Mouse (Mus musculus): ENCODE results near the gene Tada2b.

Gene Tada2b

DNA sequence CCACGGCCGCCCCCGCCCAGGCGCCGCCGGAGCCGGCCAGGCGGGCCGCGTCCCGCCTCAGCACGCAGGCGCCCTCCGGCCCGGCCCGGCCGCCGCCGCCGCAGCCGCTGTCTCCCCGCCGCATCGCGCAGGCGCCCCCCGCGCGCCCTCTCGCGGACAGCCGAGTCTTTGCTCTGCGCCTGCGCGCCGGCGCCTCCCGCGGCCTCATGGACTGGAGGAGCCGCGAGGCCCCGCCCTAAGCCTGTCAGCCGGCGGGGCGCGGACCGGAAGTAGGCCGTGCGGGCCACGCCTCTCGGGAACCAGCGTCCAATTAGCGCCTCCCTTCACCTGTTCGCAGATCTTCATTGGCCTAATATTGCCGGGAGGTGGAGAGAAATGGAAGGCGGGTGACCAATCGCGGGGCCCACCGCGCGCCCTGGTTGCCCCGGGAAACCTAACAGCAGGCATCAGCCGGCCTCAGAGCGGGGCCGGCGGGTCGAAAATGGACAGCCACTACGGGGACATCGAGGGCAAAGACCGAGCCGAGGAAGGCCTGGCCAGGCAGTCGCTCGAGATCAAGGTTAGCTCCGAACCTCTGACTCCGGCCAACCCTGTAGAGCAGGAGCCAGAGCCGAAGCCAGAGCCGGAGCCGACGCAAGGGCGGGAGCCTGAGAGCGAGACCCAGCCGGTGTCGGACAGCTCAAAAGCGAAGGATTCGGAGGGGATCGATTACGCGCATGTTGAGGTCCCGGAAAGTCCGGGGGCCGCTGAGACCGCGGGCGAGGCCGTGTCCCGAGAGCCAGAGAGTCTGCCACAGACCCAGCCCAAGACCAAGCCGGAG, at the start of gene Tada2b, which contains the start of gene Ccdc96:
TSS of gene Tada2b (minus strand) at position 115 of the 820 bp plus-strand sequence.
TSS of gene Ccdc96 (plus strand) at position 418 of the 820 bp plus-strand sequence.
- DNase-seq (ENCODE audit: low spot score in 2 of 2), result peak; percentile 92 to 98

DNA sequence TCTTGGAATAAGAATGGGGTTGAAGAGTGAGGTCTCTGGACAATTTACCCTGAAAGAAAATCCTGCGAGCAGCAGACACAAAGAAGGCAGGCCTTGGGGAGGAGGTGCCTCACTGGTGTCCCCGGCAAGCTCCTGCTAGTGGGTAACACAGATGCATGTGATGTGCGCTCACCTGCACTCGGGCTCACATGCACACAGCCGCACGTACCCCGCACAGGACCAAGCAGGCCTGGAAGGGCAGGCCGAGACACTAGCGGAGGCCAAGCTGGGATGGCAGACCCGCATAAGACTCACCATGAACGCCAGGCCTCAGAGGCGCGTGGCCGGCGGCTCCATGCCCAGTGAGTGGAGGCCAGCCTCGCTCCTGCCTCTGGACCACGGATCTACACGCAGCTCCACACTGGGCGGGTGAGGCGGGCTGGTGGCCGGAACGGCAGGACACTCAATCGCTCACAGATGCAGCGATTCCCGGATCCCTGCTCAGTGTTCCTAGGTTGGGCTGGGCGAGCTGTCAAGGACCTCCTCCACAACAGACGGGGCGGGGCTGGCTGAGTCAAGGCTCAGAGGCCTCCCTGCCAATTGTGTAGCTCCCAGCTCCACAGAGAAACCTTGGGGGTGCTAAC, 46.2 kb upstream of the Tada2b start:
- peak; percentile 78 to 87 for DNase-seq (ENCODE audit: low spot score in 2 of 2)

DNA sequence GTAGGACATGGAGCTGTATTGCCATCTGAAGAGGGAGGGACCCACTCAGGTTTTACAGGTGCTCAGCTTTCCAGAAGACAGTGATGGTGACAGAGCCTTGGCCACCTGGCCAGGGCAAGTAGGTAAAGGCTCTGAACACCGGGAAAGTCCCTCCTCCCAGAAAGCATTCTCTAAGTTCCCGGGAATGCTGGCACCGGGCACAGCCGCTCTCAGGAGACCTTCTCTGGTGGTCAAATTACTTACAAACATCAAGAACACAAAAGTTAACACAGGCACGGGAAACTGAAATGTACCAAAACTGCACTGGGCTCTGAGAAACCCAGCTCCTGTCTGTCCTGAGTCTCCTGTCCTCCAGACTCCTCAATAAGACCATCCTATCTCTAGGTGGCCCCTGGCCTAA, 45.6 kb upstream of the Tada2b start:
- no peak for DNase-seq (ENCODE audit: low spot score in 2 of 2)

DNA sequence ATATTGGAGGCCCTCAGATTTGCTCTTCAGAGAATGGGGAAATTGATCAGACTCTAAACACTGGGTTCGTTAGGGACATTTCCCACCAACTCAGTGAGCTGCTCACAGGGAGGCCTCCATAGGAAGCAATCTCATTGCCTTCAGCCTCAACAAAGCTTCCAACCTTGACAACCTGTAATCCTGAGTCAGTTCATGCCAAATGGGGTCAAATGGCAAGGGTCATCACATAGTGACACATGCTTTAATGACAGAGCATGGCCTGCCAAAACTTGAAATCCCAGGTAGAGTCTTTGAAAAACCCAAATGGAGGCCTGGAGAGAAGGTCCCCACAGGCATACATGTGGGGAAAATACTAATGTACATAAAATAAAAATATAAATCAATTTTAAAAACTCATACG, 42.8 kb upstream of the Tada2b start:
- DNase-seq (ENCODE audit: low spot score in 2 of 2), result no peak

DNA sequence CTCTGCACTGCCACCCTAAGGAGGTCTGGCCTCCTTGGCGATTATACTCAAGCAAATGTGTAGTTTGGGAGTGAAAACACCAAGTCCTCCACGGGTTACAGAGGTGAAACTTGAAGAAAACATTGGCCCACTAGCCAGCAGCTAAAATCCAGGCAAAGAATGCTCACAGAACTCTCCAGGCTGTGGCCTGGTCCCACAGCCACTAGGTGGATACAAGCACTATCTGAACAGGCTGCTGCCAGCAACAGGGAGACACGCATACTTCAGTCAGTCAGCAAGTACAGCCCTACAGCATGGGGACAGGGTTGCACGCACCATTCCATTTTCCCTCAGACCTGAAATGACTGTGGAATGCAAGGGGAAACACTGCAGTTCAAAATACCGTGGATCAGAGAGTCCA, 42.2 kb upstream of the Tada2b start:
- no peak for DNase-seq (ENCODE audit: low spot score in 2 of 2)

DNA sequence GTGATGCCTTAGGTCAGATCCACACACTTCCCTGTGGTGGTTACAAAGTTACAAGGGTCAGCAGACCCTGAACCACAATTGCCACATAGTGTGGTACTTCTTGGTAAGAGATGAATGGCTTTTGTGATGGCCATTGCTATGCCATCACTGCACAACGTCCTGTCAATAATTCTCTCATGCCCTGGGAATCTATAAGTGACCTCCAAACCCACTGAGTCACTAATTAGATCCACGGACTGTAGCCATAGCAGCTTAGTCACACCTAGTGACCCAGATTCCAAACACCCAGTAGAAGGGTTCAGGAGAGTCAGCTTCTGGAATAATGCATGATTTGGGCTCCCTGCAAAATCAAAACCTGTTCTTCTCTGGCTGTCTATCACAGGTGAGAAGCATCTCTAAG, 41.1 kb upstream of the Tada2b start:
- DNase-seq (ENCODE audit: low spot score in 2 of 2), result no peak

DNA sequence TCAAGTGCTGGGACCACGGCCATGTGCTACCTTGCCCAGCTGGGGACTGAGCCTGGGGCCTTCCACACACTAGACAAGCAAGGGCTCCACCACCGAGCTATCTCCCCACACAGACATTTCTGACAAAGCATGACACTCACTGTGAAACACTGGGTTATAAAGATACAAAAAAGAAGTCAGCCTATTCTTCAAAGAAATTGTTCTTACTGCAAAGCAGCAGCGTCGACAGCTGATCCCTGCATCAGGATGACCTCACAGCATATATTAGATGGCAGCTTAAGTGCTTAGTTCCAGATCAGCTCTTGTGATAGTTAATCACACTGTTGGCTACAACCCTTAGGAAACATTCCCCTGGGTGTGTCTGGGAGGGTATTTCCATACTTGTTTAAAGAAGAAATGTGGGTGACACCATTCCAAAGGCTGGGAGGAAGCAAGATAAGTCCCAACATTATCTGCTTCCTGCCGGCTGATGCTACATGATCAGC, 39.2 kb upstream of the Tada2b start:
- DNase-seq (ENCODE audit: low spot score in 2 of 2), result no peak

DNA sequence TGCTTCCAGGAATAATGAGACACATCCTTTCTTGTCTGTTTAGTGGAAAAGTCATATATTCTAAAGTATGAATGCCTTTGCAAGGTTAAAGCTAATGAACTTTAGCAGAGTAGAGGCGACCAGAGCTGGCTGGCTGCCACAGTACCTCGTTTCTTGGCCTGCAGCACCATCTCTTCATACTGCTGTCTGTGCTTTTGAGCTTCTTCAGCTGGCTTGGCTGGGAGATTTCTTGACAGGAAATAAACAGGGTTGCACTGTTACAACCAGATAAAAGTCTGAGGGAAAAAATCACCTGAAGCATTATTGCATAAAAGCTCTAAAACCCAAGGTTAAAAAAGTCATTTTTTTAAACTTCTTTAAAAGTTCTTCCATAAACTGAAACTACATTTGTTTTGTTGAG, 38.7 kb upstream of the Tada2b start:
- DNase-seq (ENCODE audit: low spot score in 2 of 2), result no peak

DNA sequence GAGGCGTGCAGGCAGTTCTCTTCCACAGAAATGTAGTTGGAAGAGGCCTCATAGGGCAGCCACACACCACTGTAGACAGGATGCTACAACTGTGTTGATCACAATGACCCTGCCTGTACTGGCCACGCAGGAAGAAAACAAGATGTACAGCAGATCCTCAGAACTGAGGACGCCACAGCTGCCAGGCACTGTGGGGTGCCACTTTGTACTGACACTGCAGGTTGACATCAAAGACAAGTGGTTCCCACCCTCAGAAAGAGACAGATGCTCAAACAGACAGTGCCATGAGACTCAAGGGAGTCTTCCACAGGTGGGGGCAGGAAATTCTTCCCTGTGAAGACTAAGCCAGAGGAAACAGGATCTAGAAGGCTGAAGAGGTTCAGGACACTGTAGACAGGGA, 35.7 kb upstream of the Tada2b start:
- DNase-seq (ENCODE audit: low spot score in 2 of 2), result no peak

DNA sequence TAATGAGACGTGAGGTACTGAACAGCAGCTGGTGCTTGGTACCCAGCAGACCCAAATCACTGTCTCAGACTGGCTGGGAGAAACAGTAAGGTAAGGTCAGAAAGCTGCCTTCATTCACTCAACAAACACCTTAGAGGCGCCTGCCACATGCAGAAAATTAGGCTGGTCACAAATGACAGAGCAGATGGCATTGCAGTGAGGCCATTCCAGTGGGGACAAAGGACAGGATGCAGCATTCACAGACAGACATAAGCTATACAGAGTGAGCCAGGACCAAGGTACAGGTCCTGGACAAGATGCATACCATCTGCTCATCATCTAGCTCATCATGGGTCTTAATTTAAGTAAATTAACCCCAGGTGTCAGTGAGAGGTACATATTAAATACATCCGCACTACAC, 33.5 kb upstream of the Tada2b start:
- DNase-seq (ENCODE audit: low spot score in 2 of 2), result no peak

DNA sequence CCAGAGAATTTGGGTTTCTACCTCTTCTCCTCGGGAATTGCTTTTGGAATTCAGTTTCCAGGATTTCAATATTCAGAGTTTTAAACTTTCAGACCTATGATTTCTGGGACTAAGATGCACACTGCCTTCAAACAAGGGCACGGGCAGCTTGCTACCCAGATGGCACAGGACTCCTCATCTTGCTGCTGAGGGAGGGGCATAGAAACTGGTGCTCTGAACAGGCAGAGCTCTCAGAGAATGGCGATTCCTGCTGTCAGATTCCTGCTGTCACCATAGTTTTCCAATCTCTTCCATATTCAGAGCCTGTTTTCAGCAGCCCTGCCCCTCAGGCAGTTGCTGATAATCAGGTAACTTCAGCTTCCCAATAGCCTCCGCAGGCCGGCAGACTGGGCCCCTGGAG, 31.5 kb upstream of the Tada2b start:
- no peak for DNase-seq (ENCODE audit: low spot score in 2 of 2)

DNA sequence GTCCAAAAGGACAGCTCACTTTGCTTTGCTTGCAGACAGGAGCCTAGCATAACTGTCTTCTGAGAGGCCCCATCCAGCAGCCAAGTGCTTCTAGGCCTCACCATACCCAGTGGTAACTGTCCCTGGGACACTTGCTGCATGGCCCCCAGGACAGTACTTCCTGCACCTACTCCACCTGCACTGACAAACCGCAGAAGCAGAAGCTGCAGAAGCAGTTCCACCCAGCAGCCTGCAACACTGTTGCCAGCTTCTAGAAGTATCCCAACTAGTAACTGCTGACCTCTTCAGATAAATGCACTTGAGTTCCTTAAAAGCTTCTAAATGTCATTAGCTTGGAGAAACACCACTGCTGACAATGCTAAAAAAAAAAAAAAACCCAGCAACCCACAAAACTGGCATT, 31.0 kb upstream of the Tada2b start:
- no peak for DNase-seq (ENCODE audit: low spot score in 2 of 2)

DNA sequence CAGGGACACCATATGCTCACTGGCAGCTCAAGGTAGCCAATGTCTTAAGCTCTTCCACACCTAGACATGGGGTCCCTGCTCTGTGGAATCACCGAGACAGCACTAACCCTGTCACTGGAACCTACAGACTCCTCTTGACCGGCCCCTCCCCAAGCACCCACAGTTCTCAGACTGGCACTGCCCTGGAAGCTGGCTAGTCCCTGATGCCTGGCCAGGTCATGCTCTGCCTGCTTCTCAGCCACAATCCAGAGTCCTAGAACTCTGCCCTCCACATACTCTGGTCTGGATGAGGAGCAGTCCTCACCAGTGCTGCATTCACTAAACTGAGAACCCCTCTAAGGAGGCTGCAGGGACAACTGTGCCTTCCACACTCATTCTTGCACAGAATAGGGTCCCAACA, 26.9 kb upstream of the Tada2b start:
- DNase-seq (ENCODE audit: low spot score in 2 of 2), result no peak

DNA sequence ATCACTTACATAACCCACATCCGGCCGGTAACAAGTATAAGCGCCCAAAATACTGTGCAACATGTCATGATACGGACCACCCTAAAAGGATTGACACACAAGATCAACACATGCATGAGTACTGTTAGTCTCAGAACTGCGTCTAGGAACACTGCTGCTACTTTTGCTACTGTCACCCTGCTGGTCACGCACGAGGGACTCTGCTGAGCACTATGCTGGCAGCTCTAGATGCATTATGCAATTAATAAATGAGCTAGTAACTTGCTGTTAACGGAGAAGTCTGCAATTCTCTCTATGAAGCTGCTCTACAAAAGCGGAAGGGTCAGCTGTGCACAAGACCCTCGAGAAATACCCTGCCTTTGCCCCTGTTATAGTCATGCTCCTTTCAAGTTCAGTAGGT, 24.3 kb upstream of the Tada2b start:
- no peak for DNase-seq (ENCODE audit: low spot score in 2 of 2)

DNA sequence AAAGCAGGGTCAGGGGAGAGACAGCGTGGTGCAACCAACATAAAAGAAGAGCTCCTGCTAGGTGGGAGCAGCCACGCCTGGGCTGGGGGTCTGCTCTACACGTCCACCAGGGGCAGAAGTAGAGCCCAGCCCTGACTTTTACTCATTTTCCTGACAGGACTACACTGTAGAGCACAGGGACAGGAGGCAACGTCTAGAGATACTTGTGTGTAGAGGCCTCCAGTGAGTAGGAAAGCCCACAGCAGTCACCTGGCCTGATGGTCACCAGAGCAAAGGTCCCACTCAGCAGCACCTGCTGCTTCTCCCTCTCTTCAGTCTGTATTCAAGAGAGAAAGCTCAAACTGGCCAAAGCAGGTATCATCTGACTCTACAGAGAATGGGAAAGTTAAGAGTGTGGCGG, 21.6 kb upstream of the Tada2b start:
- DNase-seq (ENCODE audit: low spot score in 2 of 2), result no peak

DNA sequence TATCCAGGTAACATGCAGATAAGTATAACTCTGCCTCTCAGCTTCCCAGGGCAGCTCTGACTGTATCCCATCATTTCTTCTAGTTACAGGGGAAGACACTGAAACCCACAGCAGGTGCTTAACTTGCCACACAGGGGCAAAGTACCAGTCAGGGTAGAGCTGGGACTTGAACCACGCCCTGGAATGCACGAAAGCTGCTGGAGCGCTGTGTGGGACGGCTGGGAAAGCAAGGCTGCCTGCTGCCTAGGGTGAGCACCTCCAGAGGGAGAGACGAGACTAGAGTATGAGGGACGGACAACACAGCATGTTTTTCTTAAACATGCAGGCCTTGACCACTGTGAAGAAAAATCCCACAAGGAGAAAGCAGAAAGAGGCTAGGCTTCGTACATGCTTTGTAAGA, 21.1 kb upstream of the Tada2b start:
- DNase-seq (ENCODE audit: low spot score in 2 of 2), result no peak

DNA sequence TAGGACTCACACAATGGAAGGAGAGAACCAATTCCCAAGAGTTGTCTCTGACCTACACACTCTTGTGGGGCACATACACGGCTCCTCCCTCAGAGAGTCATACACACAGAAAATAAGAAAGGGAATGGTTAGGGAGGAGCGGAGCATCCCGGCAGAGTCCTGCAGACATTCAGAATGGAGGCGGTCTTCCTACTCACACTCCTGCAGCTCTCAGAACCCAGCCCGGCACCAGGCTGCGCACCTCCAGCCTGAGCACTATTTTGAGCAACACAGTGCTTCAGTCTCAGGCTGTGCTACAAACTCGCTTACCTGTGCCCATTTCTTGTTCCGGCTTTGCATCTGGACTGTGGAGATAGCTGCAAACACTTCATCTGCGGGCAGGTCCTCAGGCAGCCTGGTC, 10.6 kb upstream of the Tada2b start:
- no peak for DNase-seq (ENCODE audit: low spot score in 2 of 2)

DNA sequence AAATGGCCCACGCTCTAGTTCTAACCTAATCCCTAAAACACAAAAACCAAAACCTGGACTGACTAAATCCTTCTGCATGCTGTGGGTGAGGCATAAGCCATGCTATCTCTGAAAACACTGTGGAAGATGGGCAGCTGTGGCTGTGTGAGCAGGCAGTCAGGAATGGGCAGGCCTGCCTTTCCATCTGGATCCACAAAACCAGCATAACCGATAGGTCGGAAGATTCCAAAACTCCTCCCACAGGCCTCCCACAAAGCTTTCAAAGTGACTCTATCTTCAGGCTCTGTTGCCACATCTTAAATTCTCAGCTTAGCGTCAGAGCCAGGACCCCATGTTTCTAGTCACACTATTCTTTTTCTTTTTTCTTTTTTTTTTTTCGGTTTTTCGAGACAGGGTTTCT, 9.8 kb upstream of the Tada2b start:
- DNase-seq (ENCODE audit: low spot score in 2 of 2), result no peak

DNA sequence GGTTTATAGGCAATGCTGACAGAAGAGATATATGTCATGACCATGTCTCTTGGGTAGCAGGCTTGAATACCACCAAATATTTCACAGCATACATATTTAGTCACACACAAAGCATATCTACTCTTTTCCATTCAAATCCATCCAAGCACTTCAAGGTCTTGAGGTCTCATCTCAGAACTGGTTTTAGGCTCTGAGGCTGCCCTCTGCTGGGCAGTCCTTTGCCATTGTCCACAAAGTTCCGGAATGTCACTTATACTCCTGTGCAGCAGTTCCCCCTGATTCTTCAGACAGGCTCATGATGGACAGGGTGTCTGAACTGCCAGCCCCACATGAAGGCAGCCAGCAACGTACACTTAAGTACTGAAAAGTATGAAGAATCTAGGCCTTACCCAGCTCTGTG, 5.1 kb upstream of the Tada2b start:
- peak in 1 of 2 experiments; percentile 13 for DNase-seq (ENCODE audit: low spot score in 2 of 2)

DNA sequence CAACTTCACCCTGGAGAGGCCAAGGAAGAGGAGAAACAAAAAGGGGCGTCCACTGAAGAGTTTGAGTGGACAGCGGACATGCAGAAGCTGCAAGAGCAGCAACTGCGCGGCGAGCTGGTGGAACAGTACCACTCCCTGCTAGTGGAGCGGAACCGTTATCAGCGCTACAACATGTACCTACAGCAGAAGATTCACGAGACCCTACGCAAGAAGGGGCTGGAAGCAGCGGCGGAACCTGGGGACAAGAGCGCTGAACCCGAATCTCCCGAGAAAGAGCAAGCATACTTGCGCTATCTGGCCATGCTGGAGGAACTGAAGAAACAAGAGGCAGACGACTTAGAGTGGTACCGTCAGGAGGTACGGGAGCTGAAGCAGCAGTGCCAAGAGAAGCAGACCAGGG, 1.2 kb upstream of the Tada2b start:
- no peak for DNase-seq (ENCODE audit: low spot score in 2 of 2)

DNA sequence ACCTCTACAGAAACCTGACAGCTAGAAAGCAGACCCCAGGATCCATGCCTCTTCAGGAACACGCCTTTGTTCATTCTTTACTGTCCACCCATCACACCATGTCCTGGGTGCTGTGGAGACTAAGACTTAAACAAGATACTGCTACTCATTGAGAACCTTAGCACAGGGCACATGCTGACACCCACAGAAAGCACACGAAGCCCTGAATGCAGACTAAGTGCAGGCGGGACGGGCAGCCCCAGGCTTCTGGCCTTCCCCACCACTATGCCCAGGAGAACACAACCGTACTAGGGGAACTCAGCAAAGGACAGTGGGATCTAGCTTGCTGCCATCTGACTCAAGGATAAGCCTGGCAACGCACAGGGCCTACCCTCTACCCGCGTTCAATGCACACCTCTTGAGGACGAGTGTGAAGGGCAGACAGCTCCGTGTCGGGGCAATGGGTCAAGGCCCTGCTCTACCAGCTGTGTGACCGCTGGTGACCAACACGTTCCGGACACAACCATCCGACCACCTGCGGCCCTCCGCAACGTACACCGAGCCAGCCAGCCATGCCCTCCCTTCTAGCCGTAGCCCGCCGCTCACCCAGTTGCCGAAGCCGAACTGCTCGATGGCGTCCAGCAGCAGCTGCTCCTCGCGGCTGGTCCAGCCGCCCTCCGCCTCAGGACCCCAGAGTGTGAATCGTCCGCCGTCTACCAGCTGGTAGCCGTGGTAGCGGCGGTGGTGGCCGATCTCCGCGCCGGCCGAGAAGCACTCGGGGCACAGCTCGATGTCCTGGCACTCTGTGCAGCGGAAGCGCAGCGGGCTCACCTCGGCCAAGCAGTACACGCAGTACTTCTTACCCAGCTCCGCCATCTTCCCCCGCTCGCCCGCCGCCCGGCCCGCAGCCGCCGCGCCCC, 633 bp downstream of the Tada2b start:
- DNase-seq (ENCODE audit: low spot score in 2 of 2), result peak in 1 of 2 experiments; percentile 56

DNA sequence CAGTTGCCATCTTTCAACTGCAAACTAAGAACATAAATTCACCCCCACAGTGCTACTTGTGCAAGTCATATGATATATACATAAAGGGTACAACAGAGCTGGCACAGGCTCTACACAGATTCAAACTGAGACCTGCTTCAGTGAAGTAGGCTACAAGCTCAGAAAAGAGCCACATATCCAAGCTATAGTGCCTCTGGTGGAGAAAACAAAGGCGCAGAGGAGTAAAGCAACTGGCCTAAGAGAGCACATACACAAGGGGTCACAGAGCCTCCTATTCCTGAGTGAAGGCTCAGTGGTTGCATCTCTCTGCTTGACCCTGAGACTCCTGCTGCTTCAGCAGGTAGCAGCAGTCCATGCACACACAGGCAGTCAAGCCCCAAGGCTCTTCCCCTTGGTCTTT, 3.0 kb downstream of the Tada2b start:
- DNase-seq (ENCODE audit: low spot score in 2 of 2), result no peak

Measured in cerebellum, postnatal 4 days (tissue).